Mouse (Mus musculus): ENCODE data around the gene Fopnl. TPM values are rescaled to one million over a fixed set of nuclear protein-coding genes. Genes with fewer than 3 reads are reported as not detected.

The Fopnl gene
- polyA plus RNA-seq, 1 experiment from 2014 or later, result 150 TPM

Other genes starting within 250 kb of the Fopnl start
- gene Nde1, start 154.1 kb downstream of the Fopnl start, polyA plus RNA-seq (2014; fragmentation: Nextera tagmentation; extraction: Ambion mirVana), result 187 and 189 TPM in 2 replicates
- 21.4 TPM in 2 replicates for gene Marf1, start 154.1 kb downstream of the Fopnl start, polyA plus RNA-seq (2014; fragmentation: Nextera tagmentation; extraction: Ambion mirVana)
- 0.08 TPM in 1 of 2 replicates, not detected in the other for gene Myh11, start 26.0 kb downstream of the Fopnl start, polyA plus RNA-seq (2014; fragmentation: Nextera tagmentation; extraction: Ambion mirVana)
- 9.3 and 9.4 TPM in 2 replicates for gene Abcc1, start 44.2 kb upstream of the Fopnl start, polyA plus RNA-seq (2014; fragmentation: Nextera tagmentation; extraction: Ambion mirVana)
- gene A630010A05Rik, start 244.9 kb upstream of the Fopnl start, polyA plus RNA-seq (2014; fragmentation: Nextera tagmentation; extraction: Ambion mirVana), result not detected in 2 replicates

Data from limb, embryonic 11.5 days (tissue).